Mouse (Mus musculus): ENCODE measurements around the gene Fbxw9. TPM values are rescaled to one million over a fixed set of nuclear protein-coding genes. Genes with fewer than 3 reads are reported as not detected.
"Not testable (repeated sequence)": the region's sequence is repeated elsewhere in the genome, so short reads cannot be mapped to it uniquely, and the experiment has no call there.

Gene Fbxw9
- total RNA-seq, 2 experiments from 2014 or later: 5.8 to 21.1 TPM

- ATAC-seq (replicated peaks; ENCODE audit: low FRiP score, low TSS enrichment, poor library complexity, severe bottlenecking): peak; percentile 6; the same call in 1 of the 2 replicates
Measured at GRCm38 (mm10) chr8:85080532-85081215, 20.8 kb downstream of the Fbxw9 start, which contains the start of gene Wdr83os. Wdr83os (plus strand) TSS chr8:85080740.

- ATAC-seq (replicated peaks; ENCODE audit: low FRiP score, low TSS enrichment, poor library complexity, severe bottlenecking): peak; percentile 59
Measured at GRCm38 (mm10) chr8:85081216-85081555, 21.3 kb downstream of the Fbxw9 start, which contains the start of gene Wdr83. Wdr83 (minus strand) TSS chr8:85081306.

GRCm38 (mm10) chr8:85082169-85082568 is 22.3 kb downstream of the Fbxw9 start:
- not testable (repeated sequence) for ATAC-seq (replicated peaks; ENCODE audit: low FRiP score, low TSS enrichment, poor library complexity, severe bottlenecking)

GRCm38 (mm10) chr8:85083108-85083813 is 23.4 kb downstream of the Fbxw9 start, which contains the start of gene Man2b1:
Man2b1 (plus strand) TSS chr8:85083270.
- peak; percentile 81 for ATAC-seq (replicated peaks; ENCODE audit: low FRiP score, low TSS enrichment, poor library complexity, severe bottlenecking)

- ATAC-seq (replicated peaks; ENCODE audit: low FRiP score, low TSS enrichment, poor library complexity, severe bottlenecking): no peak
Measured at GRCm38 (mm10) chr8:85084633-85085032, 24.8 kb downstream of the Fbxw9 start.

- ATAC-seq (replicated peaks; ENCODE audit: low FRiP score, low TSS enrichment, poor library complexity, severe bottlenecking): no peak
Measured at GRCm38 (mm10) chr8:85086238-85086637, 26.4 kb downstream of the Fbxw9 start.

- no peak for ATAC-seq (replicated peaks; ENCODE audit: low FRiP score, low TSS enrichment, poor library complexity, severe bottlenecking)
Measured at GRCm38 (mm10) chr8:85088771-85089170, 28.9 kb downstream of the Fbxw9 start.

GRCm38 (mm10) chr8:85090856-85091255 is 31.0 kb downstream of the Fbxw9 start:
- no peak for ATAC-seq (replicated peaks; ENCODE audit: low FRiP score, low TSS enrichment, poor library complexity, severe bottlenecking)

GRCm38 (mm10) chr8:85091526-85092090 is 31.8 kb downstream of the Fbxw9 start:
- ATAC-seq (replicated peaks; ENCODE audit: low FRiP score, low TSS enrichment, poor library complexity, severe bottlenecking): no peak

GRCm38 (mm10) chr8:85095051-85095450 is 35.2 kb downstream of the Fbxw9 start:
- no peak for ATAC-seq (replicated peaks; ENCODE audit: low FRiP score, low TSS enrichment, poor library complexity, severe bottlenecking)

GRCm38 (mm10) chr8:85095566-85095965 is 35.7 kb downstream of the Fbxw9 start:
- no peak for ATAC-seq (replicated peaks; ENCODE audit: low FRiP score, low TSS enrichment, poor library complexity, severe bottlenecking)

- ATAC-seq (replicated peaks; ENCODE audit: low FRiP score, low TSS enrichment, poor library complexity, severe bottlenecking): no peak
Measured at GRCm38 (mm10) chr8:85096196-85096595, 36.3 kb downstream of the Fbxw9 start.

GRCm38 (mm10) chr8:85096850-85097249 is 37.0 kb downstream of the Fbxw9 start:
- ATAC-seq (replicated peaks; ENCODE audit: low FRiP score, low TSS enrichment, poor library complexity, severe bottlenecking): no peak

GRCm38 (mm10) chr8:85100076-85100665 is 40.3 kb downstream of the Fbxw9 start:
- ATAC-seq (replicated peaks; ENCODE audit: low FRiP score, low TSS enrichment, poor library complexity, severe bottlenecking): 0 out of 2 replicates have a peak, but pooled peaks have one; percentile 22

GRCm38 (mm10) chr8:85113241-85113640 is 53.4 kb downstream of the Fbxw9 start:
- ATAC-seq (replicated peaks; ENCODE audit: low FRiP score, low TSS enrichment, poor library complexity, severe bottlenecking): no peak

- ATAC-seq (replicated peaks; ENCODE audit: low FRiP score, low TSS enrichment, poor library complexity, severe bottlenecking): no peak
Measured at GRCm38 (mm10) chr8:85115501-85115900, 55.6 kb downstream of the Fbxw9 start.

Data from megakaryocyte-erythroid progenitor cell, adult 5-6 weeks (primary cell).